Mouse (Mus musculus) heart, embryonic 13.5 days (tissue): ENCODE measurements at regions not wholly inside any gene's neighbourhood (a gene's known extent, or its start where the extent isn't known, plus 50 kb on each side); places are given as distances from the start of the nearest gene placed in this dataset.

ENCODE experiments used
- ATAC-seq: fragments of 200-750 bp; cut with Nextera tagmentation; 2 replicates; pipeline ENCODE4 v1.8.0; 2017; ENCODE audit warnings: moderate TSS enrichment; ENCODE audit not compliant: insufficient number of reproducible peaks, low FRiP score, low TSS enrichment; ENCODE audit errors: extremely low read depth
- H3K27ac ChIP-seq: fragments of 300-500 bp; sonication (generic); replicated peaks from 2 replicates; pipeline ENCODE4 v1.5.1; 2015; ENCODE audit warnings: moderate library complexity, mild to moderate bottlenecking, inconsistent platforms
- H3K27me3 ChIP-seq: fragments of 300-500 bp; sonication (generic); replicated peaks from 2 replicates; pipeline ENCODE4 v1.6.1; 2015; ENCODE audit warnings: mild to moderate bottlenecking, inconsistent platforms
- H3K36me3 ChIP-seq: fragments of 300-500 bp; sonication (generic); 2 replicates; pipeline ENCODE4 v1.6.1; 2015; ENCODE audit warnings: mild to moderate bottlenecking, inconsistent platforms
- H3K4me1 ChIP-seq: fragments of 300-500 bp; sonication (generic); 2 replicates; pipeline ENCODE4 v1.6.1; 2015; ENCODE audit warnings: inconsistent platforms
- H3K4me2 ChIP-seq: fragments of 300-500 bp; sonication (generic); 2 replicates; pipeline ENCODE4 v1.6.1; 2015; ENCODE audit warnings: inconsistent platforms, mild to moderate bottlenecking, moderate library complexity
- H3K4me3 ChIP-seq: fragments of 300-500 bp; sonication (generic); 2 replicates; pipeline ENCODE4 v1.5.1; 2015; ENCODE audit warnings: moderate library complexity, mild to moderate bottlenecking, inconsistent platforms
- H3K9ac ChIP-seq: fragments of 300-500 bp; sonication (generic); 2 replicates; pipeline ENCODE4 v1.6.1; 2015; ENCODE audit warnings: inconsistent platforms, mild to moderate bottlenecking, moderate library complexity
- H3K9me3 ChIP-seq: fragments of 300-500 bp; sonication (generic); 2 replicates; pipeline ENCODE4 v1.6.1; 2016; ENCODE audit warnings: inconsistent platforms
- WGBS: fragments of 180-500 bp; shearing (Covaris S2); methylation state at CpG from one replicate; pipeline ENCODE4 v1.1.7; 2015; ENCODE audit warnings: mixed read lengths; 5-methylcytosine and 5-hydroxymethylcytosine counted together

GRCm38 (mm10) chr8:115764551-115764950 is 57.0 kb upstream of the Maf start:
- 83% methylated on average over 4 of the region's 4 CpGs for WGBS
- no peaks in the 10 kb centered on the region for H3K27me3 ChIP-seq
- no peak for ATAC-seq

DNA sequence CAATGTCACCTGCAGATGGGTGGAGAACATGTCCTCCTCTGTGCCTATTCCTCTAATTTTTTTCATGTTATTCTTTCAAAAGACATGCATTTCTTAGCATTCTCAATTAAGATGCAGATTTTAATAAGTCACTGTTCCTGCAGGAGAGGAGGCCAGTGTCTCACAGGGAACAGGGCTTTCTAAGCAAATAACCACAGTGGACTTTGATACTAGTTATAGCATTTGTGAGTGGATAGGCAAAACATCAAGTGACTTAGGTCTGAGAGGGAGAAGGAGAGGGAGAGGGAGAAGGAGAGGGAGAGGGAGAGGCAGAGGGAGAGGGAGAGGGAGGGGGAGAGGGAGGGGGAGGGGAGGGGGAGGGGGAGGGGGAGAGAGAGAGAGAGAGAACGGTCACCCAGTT is 50.4 kb upstream of the Maf start:
- Histone ChIP-seq H3K4me2 (no peak overlapping the region), H3K9me3 (no peaks in the 10 kb centered on the region), H3K27me3 (no peaks in the 10 kb centered on the region), H3K4me1 (peaks cover 8% of the 10 kb centered on the region; the same call in 1 of the 2 replicates), H3K27ac (no peak overlapping the region), H3K36me3 (no peaks in the 10 kb centered on the region), H3K4me3 (no peak overlapping the region), H3K9ac (no peak overlapping the region)
- ATAC-seq, result no peak
- WGBS, result 100% methylated on average over 1 of the region's 1 CpGs

More at GRCm38 (mm10) chr8:115764551-115764950, 57.0 kb upstream of the Maf start:
- Histone ChIP-seq H3K4me1 (peaks cover 9% of the 10 kb centered on the region), H3K4me3 (no peak overlapping the region), H3K4me2 (no peak overlapping the region), H3K27ac (no peak overlapping the region), H3K9ac (no peak overlapping the region), H3K36me3 (no peaks in the 10 kb centered on the region), H3K9me3 (no peaks in the 10 kb centered on the region)
